In the genomic region with DNA sequence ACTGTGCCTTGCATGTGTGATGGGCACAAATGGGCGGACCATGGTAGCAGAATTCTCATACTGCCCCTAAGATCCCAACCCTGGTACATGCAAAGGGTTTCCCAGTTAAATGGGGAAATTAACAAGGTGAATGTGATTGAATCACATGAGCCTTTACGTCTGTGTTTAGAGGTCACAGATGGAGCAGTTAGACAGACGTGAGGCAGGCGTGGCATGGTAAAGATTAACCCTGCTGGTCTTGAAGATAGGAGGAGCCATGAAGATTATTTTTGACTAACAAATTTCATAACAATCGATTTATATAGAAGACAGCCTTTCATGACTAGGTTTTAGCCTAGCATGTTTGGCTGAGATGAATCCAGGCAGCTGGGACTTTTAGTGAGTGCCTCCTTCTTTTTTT, we compare ENCODE assay signal across 33 mouse cellular contexts. TPM values are rescaled to one million over a fixed set of nuclear protein-coding genes. Genes with fewer than 3 reads are reported as not detected.
"Had no signal": no experiment of that assay in that cellular context is flagged by ENCODE, and none has a peak within 500 bp of the region (broad histone marks: within the 10 kb centered on the region; RNA-seq: fewer than 3 reads in every experiment).

No protein-coding gene starts in this region.

- H3K4me3 ChIP-seq: limb, embryonic 12.5 days; limb, embryonic 15.5 days; liver, embryonic 15.5 days; midbrain, embryonic 10.5 days; midbrain, embryonic 13.5 days; myocyte; neural tube, embryonic 13.5 days; stomach, embryonic 15.5 days had no signal

- H3K4me1 ChIP-seq: limb, embryonic 15.5 days; midbrain, embryonic 10.5 days; midbrain, embryonic 13.5 days; neural tube, embryonic 13.5 days; stomach, embryonic 15.5 days had no signal

- H3K4me2 ChIP-seq: limb, embryonic 12.5 days; limb, embryonic 15.5 days; liver, embryonic 11.5 days; liver, embryonic 15.5 days; midbrain, embryonic 13.5 days; neural tube, embryonic 13.5 days; stomach, embryonic 15.5 days had no signal

- H3K9me3 ChIP-seq: limb, embryonic 12.5 days; limb, embryonic 15.5 days; liver, embryonic 15.5 days; midbrain, embryonic 10.5 days; midbrain, embryonic 13.5 days; neural tube, embryonic 13.5 days; stomach, embryonic 15.5 days had no signal

- H3K9ac ChIP-seq: limb, embryonic 12.5 days; limb, embryonic 15.5 days; liver, embryonic 15.5 days; midbrain, embryonic 13.5 days; neural tube, embryonic 13.5 days; stomach, embryonic 15.5 days had no signal

- H3K36me3 ChIP-seq: limb, embryonic 12.5 days; limb, embryonic 15.5 days; liver, embryonic 15.5 days; midbrain, embryonic 10.5 days; midbrain, embryonic 13.5 days; neural tube, embryonic 13.5 days; stomach, embryonic 15.5 days had no signal

- H3K27ac ChIP-seq: hindbrain, postnatal 0 days; limb, embryonic 12.5 days; limb, embryonic 15.5 days; liver, embryonic 15.5 days; midbrain, embryonic 10.5 days; midbrain, embryonic 13.5 days; neural tube, embryonic 13.5 days; stomach, embryonic 15.5 days had no signal

- H3K27me3 ChIP-seq: limb, embryonic 12.5 days; limb, embryonic 15.5 days; liver, embryonic 15.5 days; midbrain, embryonic 13.5 days; neural tube, embryonic 13.5 days; stomach, embryonic 15.5 days had no signal

- DNase-seq: kidney, postnatal 10 days; left cerebral cortex, postnatal 4 days; lung, adult 2 months; lung, postnatal 14 days; lung, postnatal 4 days; retina, postnatal 1 day; right cerebral cortex, postnatal 25 days; spleen, adult 18-20 months; thymus, adult 2 months; thymus, postnatal 14 days; thymus, postnatal 4 days had no signal

- ATAC-seq: hindbrain, postnatal 0 days; inflammation-experienced regulatory T-cells, adult 6 months; intestine, embryonic 16.5 days; midbrain, embryonic 13.5 days; midbrain, embryonic 16.5 days had no signal

RNA-seq across cellular contexts. Expression of gene Slc17a1, which starts 5.6 kb away (rescaled TPM):
- total RNA-seq: hindbrain, postnatal 0 days; layer of hippocampus, adult 18-20 months; layer of hippocampus, postnatal 14 days; left cerebral cortex, adult 8-10 months; left cerebral cortex, postnatal 14 days; left cerebral cortex, postnatal 4 days; megakaryocyte, adult 5-6 weeks; monocyte, adult 5-6 weeks; neutrophil, adult 5-6 weeks had no signal
- polyA plus RNA-seq: hindbrain, postnatal 0 days; inflammation-experienced regulatory T-cells, adult 6 months; limb, embryonic 12.5 days; limb, embryonic 15.5 days; liver, embryonic 11.5 days; lung, adult 2 months; lung, embryonic 16.5 days; midbrain, embryonic 10.5 days; midbrain, embryonic 16.5 days; myocyte; neural tube, embryonic 13.5 days had no signal

RNA-seq across cellular contexts. Expression of gene Slc17a3, which starts 33.9 kb away (rescaled TPM):
- total RNA-seq: hindbrain, postnatal 0 days; layer of hippocampus, adult 18-20 months; layer of hippocampus, postnatal 14 days; megakaryocyte, adult 5-6 weeks; monocyte, adult 5-6 weeks; neutrophil, adult 5-6 weeks had no signal
- polyA plus RNA-seq: hindbrain, postnatal 0 days; inflammation-experienced regulatory T-cells, adult 6 months; limb, embryonic 12.5 days; lung, adult 2 months; lung, embryonic 16.5 days; midbrain, embryonic 10.5 days; midbrain, embryonic 13.5 days; midbrain, embryonic 16.5 days; myocyte; neural tube, embryonic 13.5 days had no signal

RNA-seq across cellular contexts. Expression of gene Slc17a4, which starts 41.7 kb away (rescaled TPM):
- total RNA-seq: hindbrain, postnatal 0 days; layer of hippocampus, adult 18-20 months; layer of hippocampus, postnatal 14 days; left cerebral cortex, adult 8-10 months; left cerebral cortex, postnatal 14 days; left cerebral cortex, postnatal 4 days; megakaryocyte, adult 5-6 weeks; monocyte, adult 5-6 weeks; neutrophil, adult 5-6 weeks had no signal
- polyA plus RNA-seq: hindbrain, postnatal 0 days; limb, embryonic 12.5 days; limb, embryonic 15.5 days; liver, embryonic 11.5 days; lung, adult 2 months; lung, embryonic 16.5 days; midbrain, embryonic 10.5 days; midbrain, embryonic 13.5 days; midbrain, embryonic 16.5 days; testis, adult 2 months had no signal
